Comparison of ENCODE assay signal across 8 mouse cellular contexts in genomic region chr6:99665457-99666317, GRCm38 (mm10). TPM values are rescaled to one million over a fixed set of nuclear protein-coding genes. Genes with fewer than 3 reads are reported as not detected.
A peak's percentile ranks its signal among the peaks of the same experiment; 100 is the strongest.
DNase-seq lines count a peak whose midpoint lies in the region; ATAC-seq and TF ChIP-seq lines count a peak whose summit lies in the region.

No protein-coding gene starts in this region.

- DNase-seq in testis, postnatal 14 days (ENCODE audit: low spot score) = no peak
- DNase-seq in embryonic facial prominence, embryonic 11.5 days (ENCODE audit: low spot score) = no peak
- DNase-seq in hindbrain, postnatal 0 days (ENCODE audit: low spot score) = peak; percentile 22
- DNase-seq in layer of hippocampus, adult 9-10 months (ENCODE audit: low spot score) = no peak
- no peak for DNase-seq in gastrocnemius, postnatal 36 days
- no peak for DNase-seq in frontal cortex, postnatal 36 days (ENCODE audit: low spot score in 2 of 2)

- no peak overlapping the region for H3K27ac ChIP-seq in testis, adult 2 months (ENCODE audit: control insufficient read depth, insufficient read depth, low read depth, low read length)
- no peak overlapping the region for H3K27ac ChIP-seq in embryonic facial prominence, embryonic 11.5 days (replicated peaks; ENCODE audit: low read depth, low read length)
- peak overlapping the region; percentile 86 for H3K27ac ChIP-seq in hindbrain, postnatal 0 days
- H3K27ac ChIP-seq in midbrain, embryonic 12.5 days (replicated peaks) = peak overlapping the region; percentile 79; the same call in 1 of the 2 replicates

- H3K4me1 ChIP-seq in testis, adult 2 months (ENCODE audit: control insufficient read depth, insufficient read depth, low read length) = peaks cover 4% of the 10 kb centered on the region
- H3K4me1 ChIP-seq in embryonic facial prominence, embryonic 11.5 days (ENCODE audit: control insufficient read depth, insufficient read depth, low read length) = no peaks in the 10 kb centered on the region; the same call in 1 of the 2 replicates
- H3K4me1 ChIP-seq in hindbrain, postnatal 0 days (ENCODE audit: insufficient read depth, low read length) = peaks cover 32% of the 10 kb centered on the region
- peaks cover 55% of the 10 kb centered on the region for H3K4me1 ChIP-seq in midbrain, embryonic 12.5 days

- no peaks in the 10 kb centered on the region for H3K9me3 ChIP-seq in embryonic facial prominence, embryonic 11.5 days (replicated peaks; ENCODE audit: control insufficient read depth, low read length)
- H3K9me3 ChIP-seq in hindbrain, postnatal 0 days (ENCODE audit: low read length) = no peaks in the 10 kb centered on the region
- no peaks in the 10 kb centered on the region for H3K9me3 ChIP-seq in midbrain, embryonic 12.5 days

- no peak for TF ChIP-seq POLR2A in testis, adult 2 months (IDR thresholded peaks at IDR 0.05; ENCODE audit: control insufficient read depth, low read depth, low read length)

- WGBS in embryonic facial prominence, embryonic 11.5 days = 27% methylated on average over 16 of the region's 16 CpGs
- 34% methylated on average over 16 of the region's 16 CpGs for WGBS in hindbrain, postnatal 0 days
- 36% methylated on average over 16 of the region's 16 CpGs for WGBS in midbrain, embryonic 12.5 days

- H3K36me3 ChIP-seq in testis, adult 2 months (ENCODE audit: control insufficient read depth, insufficient read depth, low read length) = no peaks in the 10 kb centered on the region
- no peaks in the 10 kb centered on the region for H3K36me3 ChIP-seq in embryonic facial prominence, embryonic 11.5 days (replicated peaks; ENCODE audit: control insufficient read depth, insufficient read depth, low read depth, low read length)
- no peaks in the 10 kb centered on the region for H3K36me3 ChIP-seq in hindbrain, postnatal 0 days (ENCODE audit: insufficient read depth, low read length)
- H3K36me3 ChIP-seq in midbrain, embryonic 12.5 days = no peaks in the 10 kb centered on the region

- H3K4me2 ChIP-seq in embryonic facial prominence, embryonic 11.5 days (ENCODE audit: low read depth, low read length) = peak overlapping the region; percentile 91
- peak overlapping the region; percentile 93 for H3K4me2 ChIP-seq in hindbrain, postnatal 0 days (ENCODE audit: low read depth, low read length)
- peak overlapping the region; percentile 91 for H3K4me2 ChIP-seq in midbrain, embryonic 12.5 days (replicated peaks)

- peak overlapping the region; percentile 88 for H3K4me3 ChIP-seq in testis, adult 2 months (ENCODE audit: control insufficient read depth, low read depth, low read length)
- peak overlapping the region; percentile 57 for H3K4me3 ChIP-seq in embryonic facial prominence, embryonic 11.5 days (ENCODE audit: low read depth, low read length)
- H3K4me3 ChIP-seq in hindbrain, postnatal 0 days (ENCODE audit: low read length) = peak overlapping the region; percentile 81
- H3K4me3 ChIP-seq in midbrain, embryonic 12.5 days = peak overlapping the region; percentile 79

- no peak for TF ChIP-seq CTCF in testis, adult 2 months (IDR thresholded peaks at IDR 0.05; ENCODE audit: control insufficient read depth, insufficient read depth, insufficient replicate concordance, low read depth, low read length)
- no peak for TF ChIP-seq CTCF in hindbrain, postnatal 0 days (IDR thresholded peaks at IDR 0.05; ENCODE audit: low read depth)

- no peaks in the 10 kb centered on the region for H3K27me3 ChIP-seq in testis, adult 2 months (ENCODE audit: control insufficient read depth, insufficient read depth, low read length)
- H3K27me3 ChIP-seq in embryonic facial prominence, embryonic 11.5 days (ENCODE audit: control insufficient read depth, insufficient read depth, low read length) = no peaks in the 10 kb centered on the region
- no peaks in the 10 kb centered on the region for H3K27me3 ChIP-seq in hindbrain, postnatal 0 days (ENCODE audit: insufficient read depth, low read length)
- H3K27me3 ChIP-seq in midbrain, embryonic 12.5 days = peaks cover 22% of the 10 kb centered on the region

- no peak for ATAC-seq in embryonic facial prominence, embryonic 11.5 days (replicated peaks; ENCODE audit: insufficient number of reproducible peaks, low FRiP score, low TSS enrichment, low read depth)
- ATAC-seq in hindbrain, postnatal 0 days = no peak
- ATAC-seq in midbrain, embryonic 12.5 days (ENCODE audit: low FRiP score, low read depth) = no peak

- intact Hi-C loops in gastrocnemius, postnatal 36 days (cut with DNase I) = no loop called here

- peak overlapping the region; percentile 87 for H3K9ac ChIP-seq in embryonic facial prominence, embryonic 11.5 days (replicated peaks; ENCODE audit: low read length)
- H3K9ac ChIP-seq in hindbrain, postnatal 0 days (replicated peaks; ENCODE audit: low read length) = peak overlapping the region; percentile 76
- H3K9ac ChIP-seq in midbrain, embryonic 12.5 days (replicated peaks) = peak overlapping the region; percentile 82

RNA-seq across cellular contexts. Expression of gene Eif4e3, which starts 0.9 kb away (rescaled TPM):
- polyA plus RNA-seq in testis, adult 2 months (2012; rRNA removed) = 1.7 and 1.9 TPM in 2 replicates
- polyA plus RNA-seq in embryonic facial prominence, embryonic 11.5 days (2014; fragmentation: Nextera tagmentation; extraction: Ambion mirVana) = 16.8 and 19.3 TPM in 2 replicates
- 6.5 and 6.7 TPM in 2 replicates for total RNA-seq in hindbrain, postnatal 0 days (2014; rRNA removed)
- 6.5 and 6.6 TPM in 2 replicates for polyA plus RNA-seq in hindbrain, postnatal 0 days (2015; fragmentation: Nextera tagmentation; extraction: Ambion mirVana)
- polyA plus RNA-seq in midbrain, embryonic 12.5 days (2016; fragmentation: Nextera tagmentation; extraction: Ambion mirVana) = 12.5 and 13.0 TPM in 2 replicates
- total RNA-seq in gastrocnemius, postnatal 36 days (2021) = 10 to 100 TPM; 24.3 to 29.6 TPM

RNA-seq across cellular contexts. Expression of gene Gm20696, which starts 0.9 kb away (rescaled TPM):
- 0.02 and 0.12 TPM in 2 replicates for polyA plus RNA-seq in testis, adult 2 months (2012; rRNA removed)
- polyA plus RNA-seq in embryonic facial prominence, embryonic 11.5 days (2014; fragmentation: Nextera tagmentation; extraction: Ambion mirVana) = 2.5 and 3.0 TPM in 2 replicates
- 2.9 and 3.6 TPM in 2 replicates for total RNA-seq in hindbrain, postnatal 0 days (2014; rRNA removed)
- 2.3 and 2.5 TPM in 2 replicates for polyA plus RNA-seq in hindbrain, postnatal 0 days (2015; fragmentation: Nextera tagmentation; extraction: Ambion mirVana)
- 4.5 and 6.9 TPM in 2 replicates for polyA plus RNA-seq in midbrain, embryonic 12.5 days (2016; fragmentation: Nextera tagmentation; extraction: Ambion mirVana)
- total RNA-seq in gastrocnemius, postnatal 36 days (2021) = 1 to 10 TPM; 1.4 to 1.6 TPM

RNA-seq across cellular contexts. Expression of gene Gpr27, which starts 26.8 kb away (rescaled TPM):
- 0.14 and 0.19 TPM in 2 replicates for polyA plus RNA-seq in testis, adult 2 months (2012; rRNA removed)
- polyA plus RNA-seq in embryonic facial prominence, embryonic 11.5 days (2014; fragmentation: Nextera tagmentation; extraction: Ambion mirVana) = 2.8 and 4.6 TPM in 2 replicates
- 71.2 and 101 TPM in 2 replicates for total RNA-seq in hindbrain, postnatal 0 days (2014; rRNA removed)
- 18.8 and 19.8 TPM in 2 replicates for polyA plus RNA-seq in hindbrain, postnatal 0 days (2015; fragmentation: Nextera tagmentation; extraction: Ambion mirVana)
- polyA plus RNA-seq in midbrain, embryonic 12.5 days (2016; fragmentation: Nextera tagmentation; extraction: Ambion mirVana) = 5.3 and 7.4 TPM in 2 replicates
- under 1 TPM; 0.66 to 0.96 TPM for total RNA-seq in gastrocnemius, postnatal 36 days (2021)

Comparison
In these comparisons a context has a peak if more than half of its experiments do, and no peak if none do; other contexts are left out.
1. H3K27ac ChIP-seq: peak in hindbrain, postnatal 0 days (single experiment) and midbrain, embryonic 12.5 days (single experiment); none in testis, adult 2 months (single experiment) and embryonic facial prominence, embryonic 11.5 days (single experiment).
2. Peak in every context shown above with its lines, with median percentiles within 50 percentile points of each other: H3K4me3 ChIP-seq, H3K4me2 ChIP-seq and H3K9ac ChIP-seq.